Mouse (Mus musculus): ENCODE data around the gene Angptl2. TPM values are rescaled to one million over a fixed set of nuclear protein-coding genes. Genes with fewer than 3 reads are reported as not detected.

Angptl2 gene
- polyA plus RNA-seq, 1 experiment from 2014 or later, result 59.5 TPM

DNA sequence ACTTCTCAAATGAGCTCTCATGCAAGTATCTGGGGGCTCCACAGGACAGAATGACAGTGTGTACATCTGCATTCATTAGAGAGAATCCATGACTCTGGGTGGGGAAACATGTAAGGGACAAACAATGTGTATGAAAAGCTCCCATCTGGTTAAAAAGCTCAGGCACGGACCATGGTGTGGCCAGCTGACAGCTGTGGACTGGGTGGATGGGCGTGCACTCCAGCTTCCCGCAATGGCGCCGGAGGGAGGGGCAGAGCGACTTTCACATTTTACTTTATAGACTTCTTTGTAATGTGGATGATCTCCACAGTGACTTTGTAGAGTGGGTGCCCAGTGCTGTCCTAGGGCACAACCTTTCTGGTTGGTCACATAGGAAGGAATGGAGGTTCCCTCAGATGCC lies 36.9 kb downstream of the Angptl2 start:
- Histone ChIP-seq H3K36me3 (ENCODE audit: control insufficient read depth, insufficient read depth, low read length) (no peaks in the 10 kb centered on the region), H3K9ac (ENCODE audit: low read length) (no peak overlapping the region), H3K9me3 (replicated peaks; ENCODE audit: control insufficient read depth, low read length) (no peaks in the 10 kb centered on the region), H3K4me1 (ENCODE audit: control insufficient read depth, insufficient read depth, low read length) (0 out of 2 replicates have a peak, but pooled peaks cover 12% of the 10 kb centered on the region), H3K4me3 (replicated peaks; ENCODE audit: low read length) (no peak overlapping the region), H3K27ac (ENCODE audit: low read length) (no peak overlapping the region), H3K27me3 (ENCODE audit: control insufficient read depth, insufficient read depth, low read length) (no peaks in the 10 kb centered on the region), H3K4me2 (ENCODE audit: low read depth, low read length) (no peak overlapping the region)
- WGBS, result 85% methylated on average over 6 of the region's 6 CpGs
- no peak for ATAC-seq (ENCODE audit: insufficient read depth, low FRiP score)

DNA sequence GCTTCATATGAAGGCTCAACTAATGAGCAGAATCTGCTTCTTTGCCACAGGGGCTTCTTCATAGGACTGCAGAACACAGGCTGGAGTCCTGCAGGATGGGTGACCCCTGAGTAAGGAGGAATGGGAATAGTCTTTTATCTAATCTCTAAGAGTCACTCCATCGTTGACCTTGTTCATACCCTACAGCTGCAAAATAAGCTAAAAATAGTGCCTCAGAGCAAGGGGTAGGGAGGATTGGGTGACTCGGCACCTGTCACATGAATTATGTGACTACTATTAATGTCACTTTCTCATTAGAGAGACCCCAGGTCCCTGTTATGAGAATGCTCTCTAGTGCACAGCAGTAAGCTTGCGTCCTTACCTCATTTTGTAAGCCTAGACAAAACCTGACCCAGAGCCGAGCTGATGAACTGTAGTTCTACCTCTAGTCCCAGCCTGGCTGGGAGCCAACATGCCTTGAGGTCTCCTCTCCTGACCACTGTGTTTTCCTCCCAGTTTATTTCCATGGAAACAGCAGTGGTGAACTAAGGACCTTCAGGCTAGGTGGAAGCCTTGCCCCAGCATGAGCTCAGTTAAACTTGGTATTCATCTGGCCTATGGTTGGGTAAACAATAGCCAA lies 37.8 kb downstream of the Angptl2 start:
- Histone ChIP-seq H3K4me3 (replicated peaks; ENCODE audit: low read length) (no peak overlapping the region), H3K27me3 (ENCODE audit: control insufficient read depth, insufficient read depth, low read length) (no peaks in the 10 kb centered on the region), H3K4me2 (ENCODE audit: low read depth, low read length) (no peak overlapping the region), H3K4me1 (ENCODE audit: control insufficient read depth, insufficient read depth, low read length) (0 out of 2 replicates have a peak, but pooled peaks cover 12% of the 10 kb centered on the region), H3K9ac (ENCODE audit: low read length) (no peak overlapping the region), H3K9me3 (replicated peaks; ENCODE audit: control insufficient read depth, low read length) (no peaks in the 10 kb centered on the region), H3K27ac (ENCODE audit: low read length) (no peak overlapping the region), H3K36me3 (ENCODE audit: control insufficient read depth, insufficient read depth, low read length) (no peaks in the 10 kb centered on the region)
- WGBS, result 54% methylated on average over 4 of the region's 4 CpGs
- ATAC-seq (ENCODE audit: insufficient read depth, low FRiP score), result no peak

DNA sequence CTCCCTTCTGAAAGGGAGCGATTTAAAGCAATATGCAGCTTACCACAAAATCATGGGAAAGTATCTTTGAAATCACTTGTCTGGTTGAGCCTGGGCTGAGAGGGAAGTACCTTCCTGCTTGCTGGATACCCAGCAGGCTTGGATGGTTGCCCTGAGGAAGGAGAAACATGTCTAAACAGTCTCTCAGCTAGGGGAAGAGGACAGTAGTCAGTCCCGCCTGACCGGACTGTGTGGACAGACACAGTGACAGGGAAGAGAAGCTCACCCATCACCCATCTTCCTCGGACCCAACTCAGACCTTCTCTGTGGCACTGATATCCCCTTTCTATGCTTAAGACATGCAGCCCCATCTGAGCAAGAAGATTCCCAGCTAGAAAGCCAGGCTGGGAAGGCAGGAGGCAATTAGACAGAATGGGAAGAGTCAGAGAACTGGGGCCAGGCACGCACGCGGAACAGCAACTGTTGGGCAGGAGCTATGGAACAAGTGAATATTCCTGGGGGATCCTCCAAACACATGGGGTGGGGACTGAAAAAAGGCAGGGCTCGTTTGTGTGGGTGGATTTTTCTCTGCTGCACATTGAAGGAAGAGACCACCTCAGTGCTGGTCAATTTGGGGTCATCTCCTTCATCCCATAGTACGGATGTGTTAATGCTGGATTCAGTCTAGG lies 38.6 kb downstream of the Angptl2 start:
- WGBS, result 80% methylated on average over 9 of the region's 9 CpGs
- Histone ChIP-seq H3K9ac (ENCODE audit: low read length) (no peak overlapping the region), H3K9me3 (replicated peaks; ENCODE audit: control insufficient read depth, low read length) (no peaks in the 10 kb centered on the region), H3K27ac (ENCODE audit: low read length) (no peak overlapping the region), H3K4me1 (ENCODE audit: control insufficient read depth, insufficient read depth, low read length) (0 out of 2 replicates have a peak, but pooled peaks cover 12% of the 10 kb centered on the region), H3K36me3 (ENCODE audit: control insufficient read depth, insufficient read depth, low read length) (no peaks in the 10 kb centered on the region), H3K4me2 (ENCODE audit: low read depth, low read length) (no peak overlapping the region), H3K27me3 (ENCODE audit: control insufficient read depth, insufficient read depth, low read length) (no peaks in the 10 kb centered on the region), H3K4me3 (replicated peaks; ENCODE audit: low read length) (no peak overlapping the region)
- ATAC-seq (ENCODE audit: insufficient read depth, low FRiP score), result no peak

DNA sequence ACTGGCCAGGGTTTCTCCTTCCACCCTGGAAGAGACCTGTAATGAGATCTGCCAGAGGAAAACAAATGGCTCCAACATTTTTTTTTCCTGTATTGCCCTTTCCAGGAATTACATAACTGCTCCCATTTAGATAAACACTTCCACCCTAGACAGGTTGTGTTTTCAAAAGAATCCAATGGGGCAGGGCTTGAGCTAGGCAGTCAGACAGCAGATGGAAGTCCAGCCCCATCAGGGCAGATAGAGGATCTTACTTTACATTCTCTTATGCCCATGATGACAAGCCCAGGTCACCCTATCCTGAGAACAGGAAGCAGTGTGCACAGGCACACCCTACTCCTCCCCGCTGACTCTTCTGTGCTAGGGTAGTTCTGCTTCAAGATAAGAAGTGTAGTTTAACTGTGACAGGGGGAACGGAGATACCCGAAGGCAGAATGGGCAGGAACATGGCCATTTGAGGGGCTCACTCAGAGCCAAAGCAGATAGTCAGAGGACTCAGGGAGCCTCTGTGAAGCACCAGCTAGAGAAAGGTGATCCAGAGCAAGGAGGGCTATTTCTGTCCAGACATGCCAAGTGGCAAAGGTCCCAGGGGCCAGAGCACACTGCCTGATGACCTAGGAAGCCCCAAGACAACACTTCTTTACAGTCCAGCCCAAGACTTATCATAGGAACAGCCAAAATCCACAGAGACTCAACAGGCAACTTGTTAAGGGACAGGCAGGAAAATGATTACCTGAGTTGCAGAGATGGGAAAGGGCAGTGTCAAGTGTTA lies 41.1 kb downstream of the Angptl2 start:
- no peaks in the 10 kb centered on the region for H3K9me3 ChIP-seq (replicated peaks; ENCODE audit: control insufficient read depth, low read length)
- H3K9ac ChIP-seq (ENCODE audit: low read length), result no peak overlapping the region
- ATAC-seq (ENCODE audit: insufficient read depth, low FRiP score), result no peak; the same call in 1 of the 2 replicates
- H3K27ac ChIP-seq (ENCODE audit: low read length), result no peak overlapping the region
- no peak overlapping the region for H3K4me3 ChIP-seq (replicated peaks; ENCODE audit: low read length)
- H3K4me2 ChIP-seq (ENCODE audit: low read depth, low read length), result no peak overlapping the region
- WGBS, result 71% methylated on average over 3 of the region's 3 CpGs
- no peaks in the 10 kb centered on the region for H3K36me3 ChIP-seq (ENCODE audit: control insufficient read depth, insufficient read depth, low read length)
- no peaks in the 10 kb centered on the region for H3K27me3 ChIP-seq (ENCODE audit: control insufficient read depth, insufficient read depth, low read length)
- 0 out of 2 replicates have a peak, but pooled peaks cover 6% of the 10 kb centered on the region for H3K4me1 ChIP-seq (ENCODE audit: control insufficient read depth, insufficient read depth, low read length)

DNA sequence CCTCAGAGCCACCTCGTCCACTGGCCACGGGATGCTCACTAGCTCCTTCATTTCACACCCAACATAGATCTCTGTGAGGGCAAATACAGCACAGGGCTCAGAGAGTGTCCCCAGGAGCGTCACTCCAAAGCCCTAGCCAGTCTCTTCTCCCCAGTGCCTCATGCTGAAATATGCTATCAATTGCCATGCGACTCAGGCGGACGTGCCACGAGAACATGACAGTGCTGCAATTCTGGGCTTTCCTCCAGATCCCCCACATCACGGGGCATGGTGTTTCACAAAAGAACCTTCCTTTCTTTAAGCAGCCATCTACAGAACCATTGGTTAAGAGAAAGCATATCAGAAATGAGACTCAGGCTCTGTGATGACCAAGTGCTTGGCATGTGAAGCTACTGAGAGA lies 44.9 kb downstream of the Angptl2 start:
- H3K27me3 ChIP-seq (ENCODE audit: control insufficient read depth, insufficient read depth, low read length), result no peaks in the 10 kb centered on the region
- WGBS, result 89% methylated on average over 8 of the region's 8 CpGs
- no peak overlapping the region for H3K4me3 ChIP-seq (replicated peaks; ENCODE audit: low read length)
- no peak overlapping the region for H3K27ac ChIP-seq (ENCODE audit: low read length)
- ATAC-seq (ENCODE audit: insufficient read depth, low FRiP score), result no peak
- H3K36me3 ChIP-seq (ENCODE audit: control insufficient read depth, insufficient read depth, low read length), result no peaks in the 10 kb centered on the region
- H3K4me1 ChIP-seq (ENCODE audit: control insufficient read depth, insufficient read depth, low read length), result peaks cover 3% of the 10 kb centered on the region; the same call in 1 of the 2 replicates
- no peak overlapping the region for H3K4me2 ChIP-seq (ENCODE audit: low read depth, low read length)
- no peak overlapping the region for H3K9ac ChIP-seq (ENCODE audit: low read length)
- H3K9me3 ChIP-seq (replicated peaks; ENCODE audit: control insufficient read depth, low read length), result no peaks in the 10 kb centered on the region

DNA sequence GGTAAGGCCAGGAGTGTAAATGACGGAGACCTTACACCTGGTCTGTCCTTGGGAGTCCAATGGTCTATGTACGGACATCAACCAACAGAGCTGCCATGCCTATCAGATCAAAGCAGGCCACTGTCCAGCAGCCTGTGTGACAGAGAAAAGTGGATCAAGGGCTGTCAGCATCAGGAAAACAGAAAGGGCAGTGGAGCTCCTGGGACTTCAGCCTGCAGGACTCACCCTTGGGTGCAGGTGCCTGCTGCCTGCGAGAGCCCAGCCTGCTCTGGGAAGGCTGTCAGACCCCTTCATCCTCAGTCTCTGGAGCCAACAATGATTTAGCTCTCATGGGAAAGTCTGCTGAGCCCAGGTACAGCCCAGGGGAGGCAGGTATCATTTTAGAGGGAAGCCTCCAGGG lies 45.6 kb downstream of the Angptl2 start:
- WGBS, result 82% methylated on average over 3 of the region's 3 CpGs
- Histone ChIP-seq H3K9me3 (replicated peaks; ENCODE audit: control insufficient read depth, low read length) (no peaks in the 10 kb centered on the region), H3K36me3 (ENCODE audit: control insufficient read depth, insufficient read depth, low read length) (no peaks in the 10 kb centered on the region), H3K4me3 (replicated peaks; ENCODE audit: low read length) (no peak overlapping the region), H3K4me1 (ENCODE audit: control insufficient read depth, insufficient read depth, low read length) (peaks cover 3% of the 10 kb centered on the region; the same call in 1 of the 2 replicates), H3K9ac (ENCODE audit: low read length) (no peak overlapping the region), H3K4me2 (ENCODE audit: low read depth, low read length) (no peak overlapping the region), H3K27ac (ENCODE audit: low read length) (no peak overlapping the region), H3K27me3 (ENCODE audit: control insufficient read depth, insufficient read depth, low read length) (no peaks in the 10 kb centered on the region)
- no peak for ATAC-seq (ENCODE audit: insufficient read depth, low FRiP score)

DNA sequence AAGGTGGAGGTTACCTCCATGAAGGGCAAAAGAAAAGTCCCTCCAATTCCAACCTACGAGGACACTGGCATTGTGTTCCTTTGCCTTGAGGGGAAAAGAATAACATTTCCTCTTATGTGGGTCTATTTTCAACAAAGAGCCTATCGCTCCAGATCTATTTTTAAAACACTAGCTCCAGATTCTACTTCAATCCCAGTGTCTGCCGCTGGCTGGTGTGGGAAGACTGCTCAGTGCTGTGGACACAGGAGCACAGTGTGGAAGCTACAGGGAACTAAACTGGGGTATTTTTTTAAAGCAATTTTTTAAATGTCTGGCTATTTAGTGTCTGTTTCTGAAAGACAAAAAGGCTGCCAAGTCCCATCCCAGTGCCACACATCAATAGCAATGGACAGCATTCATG lies 49.9 kb downstream of the Angptl2 start:
- H3K9ac ChIP-seq (ENCODE audit: low read length), result no peak overlapping the region
- H3K4me2 ChIP-seq (ENCODE audit: low read depth, low read length), result no peak overlapping the region
- H3K27ac ChIP-seq (ENCODE audit: low read length), result peak overlapping the region; percentile 52; the same call in 1 of the 2 replicates
- H3K27me3 ChIP-seq (ENCODE audit: control insufficient read depth, insufficient read depth, low read length), result no peaks in the 10 kb centered on the region
- ATAC-seq (ENCODE audit: insufficient read depth, low FRiP score), result no peak
- no peak overlapping the region for H3K4me3 ChIP-seq (replicated peaks; ENCODE audit: low read length)
- peaks cover 3% of the 10 kb centered on the region; the same call in 1 of the 2 replicates for H3K4me1 ChIP-seq (ENCODE audit: control insufficient read depth, insufficient read depth, low read length)
- H3K36me3 ChIP-seq (ENCODE audit: control insufficient read depth, insufficient read depth, low read length), result no peaks in the 10 kb centered on the region
- WGBS, result 53% methylated on average over 3 of the region's 3 CpGs
- no peaks in the 10 kb centered on the region for H3K9me3 ChIP-seq (replicated peaks; ENCODE audit: control insufficient read depth, low read length)

DNA sequence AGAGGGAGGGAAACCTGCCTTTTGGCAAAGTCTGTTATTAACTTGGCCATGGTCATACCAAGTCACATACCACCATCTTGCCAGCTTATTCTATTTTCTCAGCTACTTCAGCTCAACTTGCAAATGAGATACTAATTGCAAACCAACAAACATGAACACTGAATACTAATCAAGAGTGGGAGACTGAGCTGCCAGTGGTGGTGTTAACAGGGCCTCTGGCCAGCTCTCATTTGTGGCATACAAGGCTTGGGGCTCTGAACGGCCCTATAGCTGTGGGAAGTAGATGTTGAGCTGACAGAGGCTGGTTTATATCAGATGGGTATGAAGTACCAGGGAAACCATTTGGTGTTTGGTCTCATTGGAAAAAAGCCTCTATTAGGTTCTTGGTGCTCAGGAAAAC lies 51.2 kb downstream of the Angptl2 start:
- Histone ChIP-seq H3K9ac (ENCODE audit: low read length) (no peak overlapping the region), H3K36me3 (ENCODE audit: control insufficient read depth, insufficient read depth, low read length) (no peaks in the 10 kb centered on the region), H3K4me1 (ENCODE audit: control insufficient read depth, insufficient read depth, low read length) (peaks cover 3% of the 10 kb centered on the region; the same call in 1 of the 2 replicates), H3K9me3 (replicated peaks; ENCODE audit: control insufficient read depth, low read length) (no peaks in the 10 kb centered on the region), H3K4me2 (ENCODE audit: low read depth, low read length) (no peak overlapping the region), H3K4me3 (replicated peaks; ENCODE audit: low read length) (no peak overlapping the region), H3K27ac (ENCODE audit: low read length) (no peak overlapping the region), H3K27me3 (ENCODE audit: control insufficient read depth, insufficient read depth, low read length) (no peaks in the 10 kb centered on the region)
- 59% methylated on average over 1 of the region's 1 CpGs for WGBS
- ATAC-seq (ENCODE audit: insufficient read depth, low FRiP score), result no peak
